Comparison of ENCODE assay signal across 8 mouse cellular contexts in the genomic region with DNA sequence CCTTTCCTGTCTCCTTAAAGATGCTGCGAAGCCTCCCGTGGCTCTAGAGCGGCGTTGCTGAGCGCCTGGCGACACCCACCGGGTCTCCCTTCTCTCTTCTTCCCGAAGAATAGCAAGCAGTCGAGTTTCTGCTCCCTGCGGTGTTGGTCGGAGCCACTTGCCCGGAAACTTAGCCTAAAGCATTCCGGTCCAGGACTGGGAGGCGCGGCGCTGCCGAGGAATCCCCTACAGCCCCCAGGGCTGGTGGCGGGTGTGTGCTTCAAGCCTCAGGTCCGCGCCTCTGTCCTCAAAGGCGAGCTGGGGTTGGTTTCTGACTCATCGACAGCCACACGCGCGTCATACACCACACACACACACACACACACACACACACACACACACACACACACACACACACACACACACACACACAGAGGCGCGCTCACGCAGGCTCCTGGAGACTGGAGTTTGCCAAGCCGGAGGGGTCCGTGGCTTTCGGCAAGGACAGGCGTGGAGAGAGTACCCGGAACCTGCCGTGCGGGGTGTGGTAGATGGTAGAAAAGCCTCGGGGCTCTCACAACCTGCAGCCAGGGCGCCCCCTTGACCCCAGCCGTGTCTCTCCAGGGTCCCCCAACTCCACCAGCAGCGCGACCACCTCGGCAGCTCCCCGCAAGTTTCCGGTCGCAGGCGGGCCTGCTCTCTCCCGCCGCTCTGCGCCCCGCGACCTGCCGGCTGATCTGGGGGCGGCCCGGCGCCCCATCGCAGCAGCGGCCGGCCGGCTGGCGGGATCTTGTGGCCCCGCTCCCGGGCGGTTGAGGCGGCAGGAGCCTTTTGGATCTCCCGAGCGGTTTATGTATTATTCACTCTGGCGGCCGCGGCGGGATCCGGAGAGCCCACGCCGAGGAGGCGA.
DNase-seq lines count a peak whose midpoint lies in the region; ATAC-seq lines count a peak whose summit lies in the region.

No protein-coding gene starts in this region.

- under 1% methylated on average over 73 of the region's 73 CpGs for WGBS in heart, embryonic 13.5 days

- ATAC-seq in heart, embryonic 13.5 days (ENCODE audit: extremely low read depth, insufficient number of reproducible peaks, low FRiP score, low TSS enrichment), result no peak

- peaks cover 32% of the 10 kb centered on the region for H3K4me1 ChIP-seq in heart, embryonic 13.5 days

- H3K27ac ChIP-seq in heart, embryonic 13.5 days (replicated peaks), result no peak overlapping the region

- peak overlapping the region; percentile 85 for H3K9ac ChIP-seq in heart, embryonic 13.5 days

- no peaks in the 10 kb centered on the region for H3K36me3 ChIP-seq in heart, embryonic 13.5 days

- peaks cover 60% of the 10 kb centered on the region for H3K27me3 ChIP-seq in heart, embryonic 13.5 days (replicated peaks)

- peak overlapping the region; percentile 100 for H3K4me2 ChIP-seq in heart, embryonic 13.5 days

- DNase-seq in urinary bladder, adult 18-20 months (ENCODE audit: low spot score in 2 of 2), result peak; percentile 24 to 55
- DNase-seq in urinary bladder, postnatal 4 days (ENCODE audit: low spot score in 2 of 2), result no peak
- DNase-seq in cerebellum, postnatal 36 days, result peak; percentile 35 to 40
- peak; percentile 30 to 42 for DNase-seq in layer of hippocampus, adult 18-20 months (ENCODE audit: low spot score in 2 of 2)
- peak; percentile 21 to 40 for DNase-seq in lung, postnatal 4 days
- DNase-seq in right cerebral cortex, postnatal 10 days (ENCODE audit: low spot score in 2 of 2), result peak; percentile 63 to 71
- DNase-seq in thymus, postnatal 0 days (ENCODE audit: low spot score), result no peak

- H3K9me3 ChIP-seq in heart, embryonic 13.5 days, result no peaks in the 10 kb centered on the region

- H3K4me3 ChIP-seq in heart, embryonic 13.5 days, result peak overlapping the region; percentile 87

Comparison
In these comparisons a context has a peak if more than half of its experiments do, and no peak if none do; other contexts are left out.
1. DNase-seq: peak in urinary bladder, adult 18-20 months (2 of 2), cerebellum, postnatal 36 days (2 of 2), layer of hippocampus, adult 18-20 months (2 of 2), lung, postnatal 4 days (2 of 2) and right cerebral cortex, postnatal 10 days (2 of 2); none in urinary bladder, postnatal 4 days (0 of 2) and thymus, postnatal 0 days (single experiment).